ENCODE assay signal across 14 mouse cellular contexts in genomic region chr4:84633991-84634390, GRCm38 (mm10). TPM values are rescaled to one million over a fixed set of nuclear protein-coding genes. Genes with fewer than 3 reads are reported as not detected.
DNase-seq lines count a peak whose midpoint lies in the region; ATAC-seq and TF ChIP-seq lines count a peak whose summit lies in the region.
"Had no signal": no experiment of that assay in that cellular context is flagged by ENCODE, and none has a peak within 500 bp of the region (broad histone marks: within the 10 kb centered on the region; RNA-seq: fewer than 3 reads in every experiment).

No protein-coding gene starts in this region.

- H3K4me1 ChIP-seq in embryonic facial prominence, embryonic 10.5 days = peaks cover 69% of the 10 kb centered on the region
- peaks cover 71% of the 10 kb centered on the region for H3K4me1 ChIP-seq in limb, embryonic 10.5 days
- peaks cover 30% of the 10 kb centered on the region for H3K4me1 ChIP-seq in stomach, embryonic 15.5 days
- peaks cover 4% of the 10 kb centered on the region; the same call in 1 of the 2 replicates for H3K4me1 ChIP-seq in hindbrain, embryonic 11.5 days (replicated peaks; ENCODE audit: control insufficient read depth, insufficient read depth, low read length)
- H3K4me1 ChIP-seq: liver, embryonic 15.5 days had no signal

- WGBS in embryonic facial prominence, embryonic 10.5 days = 63% methylated on average over 1 of the region's 1 CpGs
- 55% methylated on average over 1 of the region's 1 CpGs for WGBS in limb, embryonic 10.5 days
- 39% methylated on average over 1 of the region's 1 CpGs for WGBS in stomach, embryonic 15.5 days
- 91% methylated on average over 1 of the region's 1 CpGs for WGBS in hindbrain, embryonic 11.5 days

- no peak overlapping the region for H3K9ac ChIP-seq in stomach, embryonic 15.5 days
- H3K9ac ChIP-seq in hindbrain, embryonic 11.5 days (ENCODE audit: low read depth, low read length) = no peak overlapping the region
- H3K9ac ChIP-seq: forebrain, embryonic 15.5 days; liver, embryonic 15.5 days had no signal

- no peak overlapping the region for H3K4me2 ChIP-seq in stomach, embryonic 15.5 days
- H3K4me2 ChIP-seq in hindbrain, embryonic 11.5 days (replicated peaks; ENCODE audit: low read depth, low read length) = no peak overlapping the region
- H3K4me2 ChIP-seq: forebrain, embryonic 15.5 days; liver, embryonic 15.5 days; midbrain, embryonic 11.5 days had no signal

- intact Hi-C loops in gastrocnemius, adult 2 months (cut with DNase I) = no loop called here
- intact Hi-C loops in gastrocnemius, postnatal 36 days (cut with DNase I) = no loop called here

- no peak overlapping the region for H3K4me3 ChIP-seq in gastrocnemius, adult 2 months
- H3K4me3 ChIP-seq in embryonic facial prominence, embryonic 10.5 days = no peak overlapping the region
- H3K4me3 ChIP-seq in limb, embryonic 10.5 days = no peak overlapping the region
- no peak overlapping the region for H3K4me3 ChIP-seq in stomach, embryonic 15.5 days (replicated peaks)
- H3K4me3 ChIP-seq in hindbrain, embryonic 11.5 days (ENCODE audit: low read depth, low read length) = no peak overlapping the region
- H3K4me3 ChIP-seq: forebrain, embryonic 15.5 days; liver, embryonic 15.5 days had no signal

- no peak for ATAC-seq in stomach, embryonic 15.5 days (ENCODE audit: insufficient read depth, low FRiP score, low read depth)
- no peak for ATAC-seq in hindbrain, embryonic 11.5 days (ENCODE audit: low FRiP score)

- H3K36me3 ChIP-seq in embryonic facial prominence, embryonic 10.5 days (replicated peaks) = no peaks in the 10 kb centered on the region
- no peaks in the 10 kb centered on the region for H3K36me3 ChIP-seq in limb, embryonic 10.5 days
- H3K36me3 ChIP-seq in stomach, embryonic 15.5 days = no peaks in the 10 kb centered on the region
- no peaks in the 10 kb centered on the region for H3K36me3 ChIP-seq in hindbrain, embryonic 11.5 days (ENCODE audit: control insufficient read depth, insufficient read depth, low read length)
- H3K36me3 ChIP-seq: forebrain, embryonic 15.5 days; liver, embryonic 15.5 days had no signal

- H3K9me3 ChIP-seq in embryonic facial prominence, embryonic 10.5 days = no peaks in the 10 kb centered on the region
- H3K9me3 ChIP-seq in limb, embryonic 10.5 days (replicated peaks) = no peaks in the 10 kb centered on the region
- H3K9me3 ChIP-seq in stomach, embryonic 15.5 days = no peaks in the 10 kb centered on the region
- no peaks in the 10 kb centered on the region for H3K9me3 ChIP-seq in hindbrain, embryonic 11.5 days (ENCODE audit: control insufficient read depth, low read length)
- H3K9me3 ChIP-seq: forebrain, embryonic 15.5 days; liver, embryonic 15.5 days had no signal

- H3K27ac ChIP-seq in gastrocnemius, adult 2 months = peak overlapping the region; percentile 36; the same call in 1 of the 2 replicates
- H3K27ac ChIP-seq in embryonic facial prominence, embryonic 10.5 days (replicated peaks) = peak overlapping the region; percentile 74
- peak overlapping the region; percentile 75 for H3K27ac ChIP-seq in limb, embryonic 10.5 days
- peak overlapping the region; percentile 57 for H3K27ac ChIP-seq in stomach, embryonic 15.5 days
- no peak overlapping the region for H3K27ac ChIP-seq in hindbrain, embryonic 11.5 days (ENCODE audit: low read depth, low read length)
- H3K27ac ChIP-seq: forebrain, embryonic 15.5 days; liver, embryonic 15.5 days had no signal

- no peak for DNase-seq in gastrocnemius, adult 2 months
- DNase-seq in gastrocnemius, postnatal 36 days = no peak
- peak; percentile 54 for DNase-seq in embryonic facial prominence, embryonic 10.5 days (ENCODE audit: low spot score)
- no peak for DNase-seq in limb, embryonic 10.5 days (ENCODE audit: low spot score)
- no peak for DNase-seq in hindbrain, embryonic 11.5 days (ENCODE audit: low spot score)
- DNase-seq in urinary bladder, adult 2 months (ENCODE audit: low spot score) = no peak
- no peak for DNase-seq in cerebellum, adult 9-10 months
- DNase-seq: adrenal gland, postnatal 36 days; heart, postnatal 10 days had no signal

- peaks cover 30% of the 10 kb centered on the region for H3K27me3 ChIP-seq in embryonic facial prominence, embryonic 10.5 days (replicated peaks; ENCODE audit: low read depth, poor library complexity, severe bottlenecking)
- H3K27me3 ChIP-seq in limb, embryonic 10.5 days (ENCODE audit: low read depth, poor library complexity, severe bottlenecking) = no peaks in the 10 kb centered on the region
- no peaks in the 10 kb centered on the region for H3K27me3 ChIP-seq in stomach, embryonic 15.5 days (replicated peaks)
- H3K27me3 ChIP-seq in hindbrain, embryonic 11.5 days (ENCODE audit: control insufficient read depth, insufficient read depth, low read length) = peaks cover 6% of the 10 kb centered on the region; the same call in 1 of the 2 replicates
- H3K27me3 ChIP-seq: liver, embryonic 15.5 days had no signal

- no peak for TF ChIP-seq CTCF in gastrocnemius, adult 2 months (IDR thresholded peaks at IDR 0.05)

RNA-seq across cellular contexts. Expression of gene Bnc2, which starts 41.1 kb away (rescaled TPM):
- 1 to 10 TPM; 2.8 to 8.7 TPM for total RNA-seq in gastrocnemius, adult 2 months (2021)
- total RNA-seq in gastrocnemius, postnatal 36 days (2021) = 1 to 10 TPM; 3.6 to 4.4 TPM
- polyA plus RNA-seq in embryonic facial prominence, embryonic 10.5 days (2016; fragmentation: Nextera tagmentation; extraction: Ambion mirVana) = 13.0 and 22.2 TPM in 2 replicates
- 7.1 and 11.8 TPM in 2 replicates for polyA plus RNA-seq in limb, embryonic 10.5 days (2016; fragmentation: Nextera tagmentation; extraction: Ambion mirVana)
- polyA plus RNA-seq in stomach, embryonic 15.5 days (2015; fragmentation: Nextera tagmentation; extraction: Ambion mirVana) = 18.0 and 20.2 TPM in 2 replicates
- polyA plus RNA-seq in hindbrain, embryonic 11.5 days (2014; fragmentation: Nextera tagmentation; extraction: Ambion mirVana) = 11.7 and 16.1 TPM in 2 replicates
- polyA plus RNA-seq in urinary bladder, adult 2 months (2012; rRNA removed) = 9.7 and 14.4 TPM in 2 replicates
- total RNA-seq: granulocyte monocyte progenitor cell, adult 5-6 weeks had no signal
